Mouse (Mus musculus) retina, embryonic 14.5 days (tissue): ENCODE results near the gene Chaf1a.
"Not testable (repeated sequence)": the region's sequence is repeated elsewhere in the genome, so short reads cannot be mapped to it uniquely, and the experiment has no call there.

ENCODE experiments used
- DNase-seq: peaks from one replicate; pipeline ENCODE4 v3.0.0-alpha.2; 2015; ENCODE audit warnings: low spot score

The Chaf1a gene

GRCm38 (mm10) chr17:56092312-56092711 lies 52.1 kb downstream of the Chaf1a start:
- DNase-seq, result no peak

- no peak for DNase-seq
Measured at GRCm38 (mm10) chr17:56092794-56093193, 52.6 kb downstream of the Chaf1a start.

- DNase-seq, result no peak
Measured at GRCm38 (mm10) chr17:56096883-56097282, 56.6 kb downstream of the Chaf1a start.

- no peak for DNase-seq
Measured at GRCm38 (mm10) chr17:56098180-56098579, 57.9 kb downstream of the Chaf1a start.

- no peak for DNase-seq
Measured at GRCm38 (mm10) chr17:56098711-56099572, 58.7 kb downstream of the Chaf1a start.

- DNase-seq, result no peak
Measured at GRCm38 (mm10) chr17:56100811-56101210, 60.6 kb downstream of the Chaf1a start.

- no peak for DNase-seq
Measured at GRCm38 (mm10) chr17:56102158-56102557, 61.9 kb downstream of the Chaf1a start.

- no peak for DNase-seq
Measured at GRCm38 (mm10) chr17:56102927-56103326, 62.7 kb downstream of the Chaf1a start.

- DNase-seq, result no peak
Measured at GRCm38 (mm10) chr17:56103465-56104285, 63.4 kb downstream of the Chaf1a start.

- DNase-seq, result not testable (repeated sequence)
Measured at GRCm38 (mm10) chr17:56104821-56105220, 64.6 kb downstream of the Chaf1a start.

- not testable (repeated sequence) for DNase-seq
Measured at GRCm38 (mm10) chr17:56106436-56106835, 66.2 kb downstream of the Chaf1a start.

GRCm38 (mm10) chr17:56106981-56107380 lies 66.7 kb downstream of the Chaf1a start:
- DNase-seq, result no peak

GRCm38 (mm10) chr17:56107736-56108135 lies 67.5 kb downstream of the Chaf1a start:
- DNase-seq, result no peak

- no peak for DNase-seq
Measured at GRCm38 (mm10) chr17:56108334-56109044, 68.2 kb downstream of the Chaf1a start.

GRCm38 (mm10) chr17:56109219-56110051 lies 69.2 kb downstream of the Chaf1a start, which contains the start of gene Plin4:
TSS of gene Plin4 (minus strand) at chr17:56109803.
- no peak for DNase-seq

GRCm38 (mm10) chr17:56110571-56110970 lies 70.3 kb downstream of the Chaf1a start:
- no peak for DNase-seq

GRCm38 (mm10) chr17:56111021-56111420 lies 70.8 kb downstream of the Chaf1a start:
- no peak for DNase-seq

- peak; percentile 93 for DNase-seq
Measured at GRCm38 (mm10) chr17:56111864-56112263, 71.6 kb downstream of the Chaf1a start.

- DNase-seq, result no peak
Measured at GRCm38 (mm10) chr17:56112743-56113142, 72.5 kb downstream of the Chaf1a start.

GRCm38 (mm10) chr17:56116193-56116592 lies 76.0 kb downstream of the Chaf1a start:
- no peak for DNase-seq

- peak; percentile 70 for DNase-seq
Measured at GRCm38 (mm10) chr17:56117251-56117710, 77.0 kb downstream of the Chaf1a start, which contains the start of gene Plin5. TSS of gene Plin5 (minus strand) at chr17:56117596.
